In genomic region chr11:120352571-120353290, GRCm38 (mm10) we compare ENCODE assay signal across 8 mouse cellular contexts. TPM values are rescaled to one million over a fixed set of nuclear protein-coding genes. Genes with fewer than 3 reads are reported as not detected.
DNase-seq lines count a peak whose midpoint lies in the region; ATAC-seq and TF ChIP-seq lines count a peak whose summit lies in the region.

No protein-coding gene starts in this region.

- ATAC-seq in hindbrain, embryonic 16.5 days, result no peak
- ATAC-seq in liver, embryonic 16.5 days (ENCODE audit: low read depth), result no peak

- peak overlapping the region; percentile 57 for H3K9ac ChIP-seq in MEL (ENCODE audit: control insufficient read depth, low read depth, low read length, poor library complexity, severe bottlenecking)
- peak overlapping the region; percentile 33 for H3K9ac ChIP-seq in hindbrain, embryonic 16.5 days (ENCODE audit: low read depth, low read length)
- no peak overlapping the region for H3K9ac ChIP-seq in liver, embryonic 16.5 days (ENCODE audit: low read depth, low read length)

- peaks cover 0 to 35% of the 10 kb centered on the region in 2 experiments; a peak in 2 of 4 replicates for H3K36me3 ChIP-seq in MEL (ENCODE audit: control insufficient read depth in 1 of 2, insufficient read depth in 2 of 2, low read length in 2 of 2)
- H3K36me3 ChIP-seq in forebrain, embryonic 10.5 days (replicated peaks), result peaks cover 3% of the 10 kb centered on the region; the same call in 1 of the 2 replicates
- H3K36me3 ChIP-seq in hindbrain, embryonic 16.5 days (ENCODE audit: control insufficient read depth, insufficient read depth, low read length), result no peaks in the 10 kb centered on the region
- H3K36me3 ChIP-seq in liver, embryonic 16.5 days (ENCODE audit: control insufficient read depth, insufficient read depth), result no peaks in the 10 kb centered on the region
- peaks cover 4% of the 10 kb centered on the region; the same call in 1 of the 2 replicates for H3K36me3 ChIP-seq in small intestine, adult 2 months (ENCODE audit: control insufficient read depth, insufficient read depth, low read length)

- no peak overlapping the region for H3K4me2 ChIP-seq in hindbrain, embryonic 16.5 days (ENCODE audit: low read length)
- H3K4me2 ChIP-seq in liver, embryonic 16.5 days (ENCODE audit: low read depth, low read length), result no peak overlapping the region

- TF ChIP-seq EP300 in MEL (IDR thresholded peaks at IDR 0.05; ENCODE audit: low read depth in 1 of 2, low read length in 2 of 2), result no peak

- peaks cover 12 to 50% of the 10 kb centered on the region in 2 experiments for H3K4me1 ChIP-seq in MEL (ENCODE audit: control insufficient read depth in 1 of 2, insufficient read depth in 2 of 2, low read length in 2 of 2)
- H3K4me1 ChIP-seq in forebrain, embryonic 10.5 days, result peaks cover 59% of the 10 kb centered on the region
- H3K4me1 ChIP-seq in hindbrain, embryonic 16.5 days (ENCODE audit: control insufficient read depth, insufficient read depth, low read depth, low read length), result peaks cover 29% of the 10 kb centered on the region
- peaks cover 76% of the 10 kb centered on the region for H3K4me1 ChIP-seq in liver, embryonic 16.5 days (ENCODE audit: control insufficient read depth, low read depth, low read length)
- H3K4me1 ChIP-seq in small intestine, adult 2 months (ENCODE audit: control insufficient read depth, insufficient read depth, insufficient read length, low read length), result peaks cover 35% of the 10 kb centered on the region

- peaks cover 13% of the 10 kb centered on the region for H3K79me2 ChIP-seq in MEL (ENCODE audit: control insufficient read depth, insufficient read depth, low read length, poor library complexity)

- 0 out of 4 replicates have a peak overlapping the region, but pooled peaks of 1 of the 2 experiments have one; percentile 4 for H3K4me3 ChIP-seq in MEL (ENCODE audit: control insufficient read depth in 1 of 2, insufficient read depth in 1 of 2, low read depth in 2 of 2, low read length in 2 of 2)
- H3K4me3 ChIP-seq in forebrain, embryonic 10.5 days, result 0 out of 2 replicates have a peak overlapping the region, but pooled peaks have one; percentile 21
- no peak overlapping the region for H3K4me3 ChIP-seq in hindbrain, embryonic 16.5 days (ENCODE audit: low read length)
- no peak overlapping the region for H3K4me3 ChIP-seq in liver, embryonic 16.5 days (ENCODE audit: low read depth, low read length)
- H3K4me3 ChIP-seq in small intestine, adult 2 months (ENCODE audit: low read depth, low read length), result no peak overlapping the region

- H3K27me3 ChIP-seq in MEL (ENCODE audit: control insufficient read depth in 1 of 2, insufficient read depth in 2 of 2, low read length in 2 of 2), result no peaks in the 10 kb centered on the region
- peaks cover 8% of the 10 kb centered on the region; the same call in 1 of the 2 replicates for H3K27me3 ChIP-seq in forebrain, embryonic 10.5 days (ENCODE audit: poor library complexity, severe bottlenecking)
- no peaks in the 10 kb centered on the region for H3K27me3 ChIP-seq in hindbrain, embryonic 16.5 days (replicated peaks; ENCODE audit: control insufficient read depth, insufficient read depth, low read length)
- H3K27me3 ChIP-seq in liver, embryonic 16.5 days (ENCODE audit: control insufficient read depth, insufficient read depth, low read depth, low read length), result peaks cover 18% of the 10 kb centered on the region
- no peaks in the 10 kb centered on the region for H3K27me3 ChIP-seq in small intestine, adult 2 months (ENCODE audit: control insufficient read depth, insufficient read depth, low read length)

- TF ChIP-seq CTCF in MEL (IDR thresholded peaks at IDR 0.05 in 2 of 3, conservative IDR thresholded peaks at IDR 0.05 in 1 of 3; ENCODE audit: control insufficient read depth in 1 of 3, insufficient read depth in 1 of 3, low read depth in 2 of 3, low read length in 3 of 3, poor library complexity in 1 of 3, severe bottlenecking in 1 of 3), result no peak
- no peak for TF ChIP-seq CTCF in small intestine, adult 2 months (IDR thresholded peaks at IDR 0.05; ENCODE audit: extremely low read depth, insufficient read length, insufficient replicate concordance, low read depth, low read length)

- DNase-seq in heart, adult 18-20 months, result peak; percentile 52 to 70
- DNase-seq in heart, postnatal 25 days (ENCODE audit: low spot score), result no peak
- peak; percentile 81 for DNase-seq in MEL (ENCODE audit: low read depth, low spot score)
- DNase-seq in forebrain, embryonic 10.5 days (ENCODE audit: extremely low spot score, low spot score), result no peak
- DNase-seq in embryo, embryonic 9.5 days (ENCODE audit: extremely low spot score), result no peak

- intact Hi-C loops in heart, postnatal 25 days (cut with DNase I), result loop anchor here (2.0 kb wide), 2 partner anchors 16 to 26 kb away; partner anchors contain the start of gene Faap100

- no peaks in the 10 kb centered on the region for H3K9me3 ChIP-seq in MEL (replicated peaks; ENCODE audit: insufficient read depth, low read length)
- no peaks in the 10 kb centered on the region for H3K9me3 ChIP-seq in forebrain, embryonic 10.5 days
- no peaks in the 10 kb centered on the region for H3K9me3 ChIP-seq in hindbrain, embryonic 16.5 days (ENCODE audit: control insufficient read depth, low read length)
- no peaks in the 10 kb centered on the region for H3K9me3 ChIP-seq in liver, embryonic 16.5 days (replicated peaks; ENCODE audit: control insufficient read depth, low read length)

- peak overlapping the region; percentile 77 for H3K27ac ChIP-seq in MEL (ENCODE audit: control insufficient read depth, low read depth, low read length)
- H3K27ac ChIP-seq in forebrain, embryonic 10.5 days, result peak overlapping the region; percentile 56
- peak overlapping the region; percentile 65 for H3K27ac ChIP-seq in hindbrain, embryonic 16.5 days (ENCODE audit: low read depth, low read length)
- peak overlapping the region; percentile 38; the same call in 1 of the 2 replicates for H3K27ac ChIP-seq in liver, embryonic 16.5 days (ENCODE audit: low read length)
- peak overlapping the region; percentile 87 for H3K27ac ChIP-seq in small intestine, adult 2 months (ENCODE audit: insufficient read depth, low read depth, low read length)

- TF ChIP-seq POLR2A in MEL (IDR thresholded peaks at IDR 0.05; ENCODE audit: control insufficient read depth in 1 of 2, insufficient read depth in 1 of 2, low read depth in 1 of 2, low read length in 2 of 2, poor library complexity in 1 of 2), result no peak
- TF ChIP-seq POLR2A in small intestine, adult 2 months (IDR thresholded peaks at IDR 0.05; ENCODE audit: low read depth, low read length), result no peak

- TF ChIP-seq RAD21 in MEL (IDR thresholded peaks at IDR 0.05; ENCODE audit: low read depth, low read length), result no peak

- 78% methylated on average over 13 of the region's 13 CpGs for WGBS in forebrain, embryonic 10.5 days
- WGBS in hindbrain, embryonic 16.5 days, result 61% methylated on average over 13 of the region's 13 CpGs
- 58% methylated on average over 13 of the region's 13 CpGs for WGBS in liver, embryonic 16.5 days (ENCODE audit: insufficient replicate concordance)
- 42% methylated on average over 13 of the region's 13 CpGs for WGBS in small intestine, adult 2 months

TF ChIP-seq in MEL, 35 proteins besides CTCF, POLR2A, EP300 and RAD21:
- no peak for TF ChIP-seq MAFK (IDR thresholded peaks at IDR 0.05; ENCODE audit: borderline replicate concordance, low read depth, low read length)
- TF ChIP-seq SIN3A (IDR thresholded peaks at IDR 0.05; ENCODE audit: low read length), result no peak
- TF ChIP-seq ZMIZ1 (IDR thresholded peaks at IDR 0.05; ENCODE audit: low read depth, low read length), result no peak
- no peak for TF ChIP-seq GABPA (IDR thresholded peaks at IDR 0.05; ENCODE audit: low read depth, low read length)
- no peak for TF ChIP-seq JUND (IDR thresholded peaks at IDR 0.05; ENCODE audit: low read depth, low read length)
TF ChIP-seq in MEL: peak in this region for 0.

RNA-seq across cellular contexts. Expression of gene Actg1, which starts 4.4 kb away (rescaled TPM):
- total RNA-seq in heart, adult 18-20 months (2021), result 100 to 1,000 TPM; 286 to 296 TPM
- total RNA-seq in heart, postnatal 25 days (2021), result 100 to 1,000 TPM; 282 to 346 TPM
- total RNA-seq in MEL (2012; rRNA removed), result 1,328 and 1,871 TPM in 2 replicates
- 1,000 to 10,000 TPM in 1 of 2 experiments, 100 to 1,000 TPM in 1; 899 to 1,784 TPM for polyA plus RNA-seq in MEL (2012; ENCODE audit: insufficient read depth in 1 of 2, insufficient read length in 2 of 2, low read depth in 1 of 2, low replicate concordance in 2 of 2, missing spikeins in 1 of 2)
- polyA plus RNA-seq in forebrain, embryonic 10.5 days (2016; fragmentation: Nextera tagmentation; extraction: Ambion mirVana), result 2,559 and 2,733 TPM in 2 replicates
- polyA plus RNA-seq in hindbrain, embryonic 16.5 days (2015; fragmentation: Nextera tagmentation; extraction: Ambion mirVana), result 4,199 and 4,222 TPM in 2 replicates
- polyA plus RNA-seq in liver, embryonic 16.5 days (2015; fragmentation: Nextera tagmentation; extraction: Ambion mirVana), result 531 and 545 TPM in 2 replicates
- polyA plus RNA-seq in small intestine, adult 2 months (2012; rRNA removed), result 927 and 1,318 TPM in 2 replicates

RNA-seq across cellular contexts. Expression of gene Fscn2, which starts 8.6 kb away (rescaled TPM):
- not detected for total RNA-seq in heart, adult 18-20 months (2021)
- not detected for total RNA-seq in heart, postnatal 25 days (2021)
- 0.29 and 0.62 TPM in 2 replicates for total RNA-seq in MEL (2012; rRNA removed)
- polyA plus RNA-seq in MEL (2012; ENCODE audit: insufficient read depth in 1 of 2, insufficient read length in 2 of 2, low read depth in 1 of 2, low replicate concordance in 2 of 2, missing spikeins in 1 of 2), result under 1 TPM in 1 of 2 experiments, not detected in 1; 0.61 TPM
- polyA plus RNA-seq in forebrain, embryonic 10.5 days (2016; fragmentation: Nextera tagmentation; extraction: Ambion mirVana), result 0.32 TPM in 1 of 2 replicates, not detected in the other
- polyA plus RNA-seq in hindbrain, embryonic 16.5 days (2015; fragmentation: Nextera tagmentation; extraction: Ambion mirVana), result 0.66 and 1.6 TPM in 2 replicates
- polyA plus RNA-seq in liver, embryonic 16.5 days (2015; fragmentation: Nextera tagmentation; extraction: Ambion mirVana), result not detected in 2 replicates
- not detected in 2 replicates for polyA plus RNA-seq in small intestine, adult 2 months (2012; rRNA removed)

RNA-seq across cellular contexts. Expression of gene Faap100, which starts 25.8 kb away (rescaled TPM):
- 10 to 100 TPM; 10.6 to 11.7 TPM for total RNA-seq in heart, adult 18-20 months (2021)
- total RNA-seq in heart, postnatal 25 days (2021), result 10 to 100 TPM; 15.2 to 15.3 TPM
- 34.9 and 45.7 TPM in 2 replicates for total RNA-seq in MEL (2012; rRNA removed)
- 10 to 100 TPM in 1 of 2 experiments, not detected in 1; 27.1 TPM for polyA plus RNA-seq in MEL (2012; ENCODE audit: insufficient read depth in 1 of 2, insufficient read length in 2 of 2, low read depth in 1 of 2, low replicate concordance in 2 of 2, missing spikeins in 1 of 2)
- polyA plus RNA-seq in forebrain, embryonic 10.5 days (2016; fragmentation: Nextera tagmentation; extraction: Ambion mirVana), result 33.8 and 36.0 TPM in 2 replicates
- 103 and 109 TPM in 2 replicates for polyA plus RNA-seq in hindbrain, embryonic 16.5 days (2015; fragmentation: Nextera tagmentation; extraction: Ambion mirVana)
- polyA plus RNA-seq in liver, embryonic 16.5 days (2015; fragmentation: Nextera tagmentation; extraction: Ambion mirVana), result 6.0 and 6.5 TPM in 2 replicates
- 32.0 and 49.2 TPM in 2 replicates for polyA plus RNA-seq in small intestine, adult 2 months (2012; rRNA removed)

Comparison
In these comparisons a context has a peak if more than half of its experiments do, and no peak if none do; other contexts are left out.
1. DNase-seq: peak in heart, adult 18-20 months (2 of 2) and MEL (single experiment); none in heart, postnatal 25 days (single experiment), forebrain, embryonic 10.5 days (single experiment) and embryo, embryonic 9.5 days (single experiment).
2. Peak in every context shown above with its lines, with median percentiles within 50 percentile points of each other: H3K27ac ChIP-seq.